Mouse (Mus musculus) forebrain, embryonic 11.5 days (tissue): ENCODE data around the gene Rnf145. TPM values are rescaled to one million over a fixed set of nuclear protein-coding genes. Genes with fewer than 3 reads are reported as not detected.

Experiments used
- ATAC-seq: fragments of 200-750 bp; cut with Nextera tagmentation; replicated peaks from 2 replicates; pipeline ENCODE4 v1.8.0; 2017; ENCODE audit warnings: moderate TSS enrichment; ENCODE audit not compliant: low FRiP score
- DNase-seq: peaks from one replicate; pipeline ENCODE4 v3.0.0-alpha.2; 2017; ENCODE audit warnings: low spot score
- H3K27ac ChIP-seq: fragments of 300-500 bp; sonication (generic); 2 replicates; pipeline ENCODE4 v1.5.1; 2014; ENCODE audit warnings: low read depth, low read length
- H3K27me3 ChIP-seq: fragments of 300-500 bp; sonication (generic); 2 replicates; pipeline ENCODE4 v1.6.1; 2014; ENCODE audit warnings: mild to moderate bottlenecking, low read length, mixed read lengths; ENCODE audit not compliant: control insufficient read depth, insufficient read depth
- H3K36me3 ChIP-seq: fragments of 300-500 bp; sonication (generic); 2 replicates; pipeline ENCODE4 v1.6.1; 2014; ENCODE audit warnings: mild to moderate bottlenecking, low read length, moderate library complexity, mixed read lengths; ENCODE audit not compliant: control insufficient read depth, insufficient read depth
- H3K4me1 ChIP-seq: fragments of 300-500 bp; sonication (generic); replicated peaks from 2 replicates; pipeline ENCODE4 v1.6.1; 2014; ENCODE audit warnings: low read length, mixed read lengths; ENCODE audit not compliant: control insufficient read depth, insufficient read depth
- H3K4me2 ChIP-seq: fragments of 300-500 bp; sonication (generic); 2 replicates; pipeline ENCODE4 v1.6.1; 2014; ENCODE audit warnings: low read depth, mild to moderate bottlenecking, low read length, moderate library complexity, mixed read lengths; ENCODE audit not compliant: severe bottlenecking
- H3K4me3 ChIP-seq: fragments of 300-500 bp; sonication (generic); 2 replicates; pipeline ENCODE4 v1.5.1; 2014; ENCODE audit warnings: low read depth, low read length
- H3K9ac ChIP-seq: fragments of 300-500 bp; sonication (generic); 2 replicates; pipeline ENCODE4 v1.6.1; 2014; ENCODE audit warnings: low read length
- H3K9me3 ChIP-seq: fragments of 300-500 bp; sonication (generic); 2 replicates; pipeline ENCODE4 v1.6.1; 2016; ENCODE audit warnings: low read length, mixed read lengths; ENCODE audit not compliant: control insufficient read depth
- WGBS: fragments of 180-500 bp; shearing (Covaris S2); extraction: QIAGEN DNeasy Blood & Tissue Kit; methylation state at CpG from one replicate; pipeline ENCODE4 v1.1.7; 2014; 5-methylcytosine and 5-hydroxymethylcytosine counted together
- polyA plus RNA-seq: library from polyadenylated mRNA; unstranded; fragments of >200 nt; fragmentation: Nextera tagmentation; extraction: Ambion mirVana; gene quantifications from 2 replicates; pipeline ENCODE4 v1.2.1, GENCODE M21; 2014

Gene Rnf145
- polyA plus RNA-seq, 1 experiment from 2014 or later = 124 TPM

DNA sequence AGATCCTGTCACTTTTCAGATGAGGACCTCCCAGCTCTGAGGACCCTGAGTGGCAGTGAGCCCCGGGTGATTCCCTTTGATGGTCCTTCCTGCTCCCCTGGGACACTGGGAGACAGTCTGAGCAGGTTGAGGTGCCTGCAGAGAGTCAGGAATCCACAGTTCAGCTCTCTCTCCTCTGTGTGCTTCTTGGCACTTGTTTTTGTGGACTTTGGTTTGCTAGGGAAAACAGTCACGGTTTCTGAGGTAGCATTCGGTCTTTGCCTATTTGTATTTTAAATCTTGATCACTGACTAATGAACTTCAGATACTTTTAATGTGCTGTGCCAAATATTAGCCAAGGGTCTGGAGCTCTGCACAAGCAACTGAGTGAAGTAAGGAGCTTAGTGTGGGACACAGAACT lies 54.6 kb downstream of the Rnf145 start:
- Histone ChIP-seq H3K36me3 (no peaks in the 10 kb centered on the region), H3K4me2 (no peak overlapping the region), H3K27me3 (no peaks in the 10 kb centered on the region), H3K4me3 (no peak overlapping the region), H3K9ac (no peak overlapping the region), H3K9me3 (no peaks in the 10 kb centered on the region), H3K27ac (no peak overlapping the region), H3K4me1 (no peaks in the 10 kb centered on the region)
- WGBS = 81% methylated on average over 3 of the region's 3 CpGs
- DNase-seq (no peak), ATAC-seq (no peak)

DNA sequence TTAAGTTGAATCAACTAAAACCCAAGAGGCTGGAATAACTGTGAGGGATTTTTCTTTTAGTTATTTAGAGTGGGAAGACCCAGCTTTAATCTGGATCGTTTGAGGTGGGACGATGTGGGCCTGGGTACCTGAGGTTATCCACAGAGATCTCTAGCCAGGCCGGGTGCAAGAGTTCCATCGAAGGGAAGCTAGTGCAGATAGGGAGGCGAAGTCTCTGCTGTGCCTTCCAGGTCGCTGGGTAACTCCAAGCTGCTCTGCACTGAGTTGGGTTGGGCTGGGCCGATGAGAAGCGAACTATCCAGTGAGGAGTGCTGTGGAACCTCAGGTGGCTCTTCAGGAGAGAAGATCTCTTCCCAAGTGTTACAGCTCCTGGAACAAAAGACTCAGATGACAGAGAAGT lies 55.6 kb downstream of the Rnf145 start:
- Histone ChIP-seq H3K36me3 (no peaks in the 10 kb centered on the region), H3K4me2 (no peak overlapping the region), H3K4me1 (no peaks in the 10 kb centered on the region), H3K4me3 (no peak overlapping the region), H3K27me3 (no peaks in the 10 kb centered on the region), H3K9me3 (no peaks in the 10 kb centered on the region), H3K9ac (no peak overlapping the region), H3K27ac (no peak overlapping the region)
- ATAC-seq (no peak), DNase-seq (no peak)
- WGBS = 92% methylated on average over 8 of the region's 8 CpGs

DNA sequence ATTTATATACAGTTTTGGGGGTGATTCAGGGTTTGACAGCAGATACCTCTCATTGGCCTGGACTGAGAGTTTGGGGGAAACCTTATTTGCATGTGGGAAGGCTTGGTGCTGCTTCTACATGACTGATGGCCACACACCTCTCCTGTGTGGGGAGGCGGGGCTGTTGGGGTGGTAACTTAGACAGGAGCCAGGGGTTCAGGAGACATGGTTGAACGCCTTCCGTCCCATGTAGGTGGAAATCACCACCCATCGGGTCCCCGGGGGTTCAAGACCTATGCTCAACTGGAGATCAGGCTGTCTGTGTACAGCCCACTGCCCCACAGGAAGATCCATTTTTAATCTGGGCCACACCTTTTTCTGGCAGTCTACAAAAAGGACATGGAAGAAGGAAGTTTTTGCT lies 56.1 kb downstream of the Rnf145 start:
- no peaks in the 10 kb centered on the region for H3K9me3 ChIP-seq
- 93% methylated on average over 5 of the region's 5 CpGs for WGBS
- H3K36me3 ChIP-seq = no peaks in the 10 kb centered on the region
- H3K4me2 ChIP-seq = no peak overlapping the region
- no peak for ATAC-seq
- no peaks in the 10 kb centered on the region for H3K27me3 ChIP-seq
- H3K4me3 ChIP-seq = no peak overlapping the region
- no peak overlapping the region for H3K27ac ChIP-seq
- DNase-seq = no peak
- no peaks in the 10 kb centered on the region for H3K4me1 ChIP-seq
- H3K9ac ChIP-seq = no peak overlapping the region

DNA sequence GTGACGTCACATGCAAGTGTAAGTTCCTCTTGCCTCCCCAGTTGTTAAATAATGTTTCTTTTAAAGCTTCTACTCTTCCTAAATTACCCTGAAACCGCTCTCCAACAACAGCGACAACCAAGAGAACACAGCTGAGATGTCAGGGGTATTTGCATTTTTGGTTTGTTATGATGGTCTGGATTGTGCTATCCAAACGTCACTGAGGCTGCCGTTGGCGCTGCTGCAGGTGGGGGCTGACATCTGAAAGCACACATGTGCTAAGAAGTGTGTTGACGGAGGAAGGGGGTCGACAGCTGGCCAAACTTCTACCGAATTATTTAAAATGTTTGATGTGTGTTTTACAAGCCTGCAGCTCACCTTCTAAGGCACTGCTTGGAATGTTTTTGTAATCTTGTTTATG lies 59.1 kb downstream of the Rnf145 start:
- Histone ChIP-seq H3K27ac (no peak overlapping the region), H3K4me1 (no peaks in the 10 kb centered on the region), H3K27me3 (no peaks in the 10 kb centered on the region), H3K9me3 (no peaks in the 10 kb centered on the region), H3K4me3 (no peak overlapping the region), H3K36me3 (no peaks in the 10 kb centered on the region), H3K4me2 (no peak overlapping the region), H3K9ac (no peak overlapping the region)
- 91% methylated on average over 9 of the region's 9 CpGs for WGBS
- DNase-seq = no peak
- ATAC-seq = no peak

DNA sequence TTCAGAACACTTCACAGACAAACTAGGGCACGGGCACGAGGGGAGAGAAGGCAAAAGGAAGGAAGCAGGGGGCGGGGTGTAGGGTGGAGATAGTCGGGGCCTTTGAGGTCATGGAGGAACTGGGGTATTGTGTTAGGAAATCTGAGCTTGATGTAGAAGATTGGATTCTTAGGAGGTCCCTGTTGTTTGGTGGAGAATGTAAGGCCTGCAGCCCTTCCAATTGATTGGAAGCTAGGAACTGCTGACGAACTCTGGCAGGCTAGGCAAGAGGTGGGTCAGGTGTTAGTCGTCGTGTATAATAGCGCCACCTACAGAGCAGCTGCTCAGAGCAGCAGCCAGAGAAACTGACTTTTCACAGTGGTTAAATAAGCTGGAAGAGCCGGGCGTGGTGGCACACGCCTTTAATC lies 62.5 kb downstream of the Rnf145 start:
- Histone ChIP-seq H3K4me2 (no peak overlapping the region), H3K9me3 (no peaks in the 10 kb centered on the region), H3K27ac (no peak overlapping the region), H3K9ac (no peak overlapping the region), H3K4me1 (no peaks in the 10 kb centered on the region), H3K27me3 (no peaks in the 10 kb centered on the region), H3K36me3 (no peaks in the 10 kb centered on the region), H3K4me3 (no peak overlapping the region)
- ATAC-seq = no peak
- 34% methylated on average over 11 of the region's 11 CpGs for WGBS
- peak; percentile 57 for DNase-seq

DNA sequence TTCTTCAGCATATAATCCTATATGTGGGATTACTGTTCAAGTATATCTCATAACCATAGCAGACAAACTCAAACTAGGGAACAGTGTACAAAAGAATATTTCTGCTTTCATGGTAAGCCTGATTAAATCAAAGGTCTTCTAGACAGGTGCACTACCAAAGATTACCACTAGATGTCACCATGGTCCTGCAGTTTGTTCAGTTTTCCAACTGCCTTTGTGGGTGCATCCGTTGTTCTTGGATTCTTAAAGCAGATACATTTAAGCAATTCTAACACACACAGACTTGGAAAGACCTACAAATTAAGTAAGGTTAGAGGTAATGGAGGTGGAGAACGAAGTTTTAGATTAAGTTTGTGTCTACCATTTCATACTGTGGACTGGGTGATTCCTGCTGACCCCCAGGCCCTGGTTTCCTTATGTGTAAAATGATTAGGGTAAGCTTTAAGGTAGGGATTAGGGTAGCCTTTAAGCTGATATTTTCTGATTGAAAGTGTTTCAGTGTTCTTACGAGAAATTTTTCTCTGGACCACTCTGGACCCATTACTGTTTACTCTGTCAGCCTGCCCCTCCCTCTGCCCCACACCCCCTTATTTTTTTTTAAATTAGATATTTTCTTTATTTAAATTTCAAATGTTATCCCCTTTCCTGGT lies 67.4 kb downstream of the Rnf145 start:
- Histone ChIP-seq H3K4me1 (no peaks in the 10 kb centered on the region), H3K36me3 (no peaks in the 10 kb centered on the region), H3K27ac (no peak overlapping the region), H3K4me3 (no peak overlapping the region), H3K9me3 (no peaks in the 10 kb centered on the region), H3K27me3 (no peaks in the 10 kb centered on the region), H3K9ac (no peak overlapping the region), H3K4me2 (no peak overlapping the region)
- peak; percentile 46; the same call in 1 of the 2 replicates for ATAC-seq
- 10% methylated on average over 3 of the region's 3 CpGs for WGBS
- no peak for DNase-seq

DNA sequence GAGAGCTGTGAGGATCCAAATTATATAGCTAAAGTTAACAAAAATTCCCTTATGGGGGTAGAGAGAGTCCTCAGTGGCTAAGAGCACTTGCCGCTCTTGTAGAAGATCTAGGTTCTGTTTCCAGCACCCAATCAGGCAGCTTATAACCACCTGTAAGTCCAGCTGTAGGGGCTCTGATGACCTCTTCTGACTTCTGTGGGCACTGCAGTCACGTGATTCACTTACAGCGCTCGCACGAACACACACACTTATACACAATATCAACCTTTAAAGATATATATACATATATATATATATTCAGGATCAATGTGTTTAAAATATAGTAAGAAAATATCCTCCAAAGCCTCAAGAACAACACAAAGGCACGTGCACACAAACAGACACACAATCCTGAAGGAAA lies 74.3 kb downstream of the Rnf145 start:
- Histone ChIP-seq H3K27me3 (no peaks in the 10 kb centered on the region), H3K36me3 (no peaks in the 10 kb centered on the region), H3K4me3 (no peak overlapping the region), H3K27ac (no peak overlapping the region), H3K9me3 (no peaks in the 10 kb centered on the region), H3K4me1 (no peaks in the 10 kb centered on the region), H3K9ac (no peak overlapping the region), H3K4me2 (no peak overlapping the region)
- ATAC-seq (no peak), DNase-seq (no peak)
- WGBS = 92% methylated on average over 6 of the region's 6 CpGs

DNA sequence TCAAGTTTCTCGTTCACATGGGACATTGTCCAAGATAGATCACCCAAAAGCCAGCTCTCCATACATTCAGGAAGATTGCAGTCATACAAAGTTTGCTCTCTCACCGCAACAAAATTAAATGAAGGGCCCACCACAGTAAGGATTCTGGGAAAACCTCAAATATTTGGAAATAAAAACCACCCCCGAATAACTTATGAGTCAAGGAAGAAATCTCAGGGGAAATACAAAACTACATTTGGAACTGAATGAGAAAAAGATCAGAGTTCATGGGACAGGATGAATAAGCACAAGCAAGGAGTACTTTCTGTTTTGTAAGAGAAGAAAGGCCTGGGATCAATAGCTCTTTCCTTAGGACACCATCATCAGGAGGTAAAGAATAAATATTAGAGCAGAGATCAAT lies 76.0 kb downstream of the Rnf145 start:
- no peak overlapping the region for H3K27ac ChIP-seq
- H3K9me3 ChIP-seq = no peaks in the 10 kb centered on the region
- H3K4me2 ChIP-seq = no peak overlapping the region
- ATAC-seq = no peak
- no peak overlapping the region for H3K9ac ChIP-seq
- no peak for DNase-seq
- no peaks in the 10 kb centered on the region for H3K4me1 ChIP-seq
- WGBS = 92% methylated on average over 3 of the region's 3 CpGs
- H3K27me3 ChIP-seq = no peaks in the 10 kb centered on the region
- H3K4me3 ChIP-seq = no peak overlapping the region
- H3K36me3 ChIP-seq = no peaks in the 10 kb centered on the region

DNA sequence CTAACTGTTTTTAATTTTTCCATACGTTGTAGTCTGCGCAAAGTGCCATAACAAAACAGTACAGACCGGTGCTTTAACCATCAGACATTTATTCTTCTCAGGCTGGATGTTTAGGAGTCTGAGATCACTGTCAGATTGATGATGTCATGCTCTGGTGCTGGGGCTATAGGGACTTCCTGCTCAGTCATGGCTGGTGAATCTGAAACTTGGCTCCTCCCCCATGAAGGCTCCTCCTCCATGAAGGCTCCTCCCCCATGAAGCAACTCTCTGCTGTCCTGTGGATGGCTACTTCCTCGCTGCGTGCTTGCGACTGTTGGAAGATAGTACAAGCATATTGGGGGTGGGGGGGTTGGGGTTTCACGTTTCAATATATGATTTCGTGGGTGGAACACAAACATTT lies 88.1 kb downstream of the Rnf145 start:
- Histone ChIP-seq H3K4me3 (no peak overlapping the region), H3K4me1 (no peaks in the 10 kb centered on the region; the same call in 1 of the 2 replicates), H3K9ac (no peak overlapping the region), H3K9me3 (no peaks in the 10 kb centered on the region), H3K4me2 (no peak overlapping the region), H3K27me3 (peaks cover 11% of the 10 kb centered on the region), H3K36me3 (no peaks in the 10 kb centered on the region), H3K27ac (no peak overlapping the region)
- no peak for ATAC-seq
- DNase-seq = no peak
- WGBS = 84% methylated on average over 8 of the region's 8 CpGs
